Mouse (Mus musculus): ENCODE measurements around the gene Numb. TPM values are rescaled to one million over a fixed set of nuclear protein-coding genes. Genes with fewer than 3 reads are reported as not detected.

The Numb gene
- total and polyA plus RNA-seq, 3 experiments: 8.4 to 14.6 TPM; not detected in 1

- no peaks in the 10 kb centered on the region; a peak in 1 of 4 replicates for H3K4me1 ChIP-seq (ENCODE audit: control insufficient read depth in 1 of 2, insufficient read depth in 2 of 2, low read length in 2 of 2)
- no peak overlapping the region for H3K4me3 ChIP-seq (ENCODE audit: control insufficient read depth in 1 of 2, insufficient read depth in 1 of 2, low read depth in 2 of 2, low read length in 2 of 2)
- DNase-seq (ENCODE audit: low read depth, low spot score): peak; percentile 68
- no peak for TF ChIP-seq TAL1 (IDR thresholded peaks at IDR 0.05; ENCODE audit: low read length)
- TF ChIP-seq USF1 (IDR thresholded peaks at IDR 0.05; ENCODE audit: low read depth, low read length): no peak
- no peak for TF ChIP-seq NELFE (IDR thresholded peaks at IDR 0.05; ENCODE audit: low read depth, low read length)
- TF ChIP-seq RCOR1 (IDR thresholded peaks at IDR 0.05; ENCODE audit: low read depth, low read length): no peak
- TF ChIP-seq TBP (IDR thresholded peaks at IDR 0.05; ENCODE audit: low read depth, low read length): no peak
- no peak for TF ChIP-seq MAFK (IDR thresholded peaks at IDR 0.05; ENCODE audit: borderline replicate concordance, low read depth, low read length)
- peak; percentile 33; the same call in 1 of the 2 replicates for TF ChIP-seq BHLHE40 (IDR thresholded peaks at IDR 0.05; ENCODE audit: borderline replicate concordance, low read depth, low read length)
- no peak for TF ChIP-seq POLR2AphosphoS5 (IDR thresholded peaks at IDR 0.05; ENCODE audit: borderline replicate concordance, low read depth, low read length)
- TF ChIP-seq MAZ (IDR thresholded peaks at IDR 0.05; ENCODE audit: low read depth, low read length): peak; percentile 36; the same call in 1 of the 2 replicates
- peak; percentile 79 for TF ChIP-seq ZC3H11A (IDR thresholded peaks at IDR 0.05; ENCODE audit: low read depth, low read length)
- TF ChIP-seq POLR2AphosphoS2 (IDR thresholded peaks at IDR 0.05; ENCODE audit: low read length): no peak
- TF ChIP-seq CHD2 (IDR thresholded peaks at IDR 0.05; ENCODE audit: low read length): no peak
- TF ChIP-seq CTCF (IDR thresholded peaks at IDR 0.05 in 2 of 3, conservative IDR thresholded peaks at IDR 0.05 in 1 of 3; ENCODE audit: control insufficient read depth in 1 of 3, insufficient read depth in 1 of 3, low read depth in 2 of 3, low read length in 3 of 3, poor library complexity in 1 of 3, severe bottlenecking in 1 of 3): peak; percentile 81 to 82 (median 82)
- TF ChIP-seq RAD21 (IDR thresholded peaks at IDR 0.05; ENCODE audit: low read depth, low read length): peak; percentile 84
- TF ChIP-seq ETS1 (IDR thresholded peaks at IDR 0.05; ENCODE audit: low read depth, low read length): no peak
- no peak for TF ChIP-seq MYC (IDR thresholded peaks at IDR 0.05; ENCODE audit: low read depth, low read length)
- no peak for TF ChIP-seq E2F4 (IDR thresholded peaks at IDR 0.05; ENCODE audit: borderline replicate concordance, low read depth, low read length)
- peak; percentile 75 for TF ChIP-seq SMC3 (IDR thresholded peaks at IDR 0.05; ENCODE audit: low read depth, low read length)
- no peak for TF ChIP-seq MXI1 (IDR thresholded peaks at IDR 0.05; ENCODE audit: low read depth, low read length)
- no peak overlapping the region for H3K9ac ChIP-seq (ENCODE audit: control insufficient read depth, low read depth, low read length, poor library complexity, severe bottlenecking)
- H3K9me3 ChIP-seq (replicated peaks; ENCODE audit: insufficient read depth, low read length): no peaks in the 10 kb centered on the region
- H3K27me3 ChIP-seq (ENCODE audit: control insufficient read depth in 1 of 2, insufficient read depth in 2 of 2, low read length in 2 of 2): no peaks in the 10 kb centered on the region
- no peak overlapping the region for H3K27ac ChIP-seq (ENCODE audit: control insufficient read depth, low read depth, low read length)
- no peaks in the 10 kb centered on the region for H3K36me3 ChIP-seq (ENCODE audit: control insufficient read depth in 1 of 2, insufficient read depth in 2 of 2, low read length in 2 of 2)
- H3K79me2 ChIP-seq (ENCODE audit: control insufficient read depth, insufficient read depth, low read length, poor library complexity): no peaks in the 10 kb centered on the region
Measured at GRCm38 (mm10) chr12:83770418-83771256, 151.1 kb downstream of the Numb start.

DNA sequence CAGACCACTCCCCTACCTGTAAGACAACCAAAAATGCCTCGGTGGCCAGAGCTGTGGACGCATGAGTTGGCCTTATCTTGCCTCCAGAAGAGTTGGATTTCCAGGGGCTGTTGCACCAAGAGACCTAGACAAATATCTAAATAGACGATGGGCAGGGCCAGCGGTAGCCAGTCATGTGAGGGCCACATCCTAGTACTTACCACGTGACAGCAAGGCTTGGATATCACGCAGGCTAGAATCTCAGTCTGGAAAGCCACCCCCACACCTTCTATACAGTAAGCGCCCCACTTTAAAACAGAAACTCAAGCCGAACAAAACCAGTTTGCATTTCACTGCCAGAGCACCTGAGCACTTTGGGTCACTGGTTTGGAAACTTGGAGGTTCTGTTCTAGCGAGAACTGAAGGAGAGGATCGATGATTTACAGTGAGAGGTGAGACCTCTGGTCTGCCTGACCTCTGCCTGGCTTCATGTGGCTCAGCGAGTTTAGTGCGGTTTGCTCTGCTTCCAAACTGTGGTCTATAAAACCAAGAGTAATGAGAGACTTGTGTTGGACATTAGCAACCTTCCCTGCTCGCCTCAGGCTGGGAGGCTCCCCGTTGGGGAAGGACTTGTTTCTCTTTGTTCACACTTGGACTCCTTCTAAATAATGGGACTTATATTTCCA, 153.4 kb downstream of the Numb start:
- no peak overlapping the region for H3K9ac ChIP-seq (ENCODE audit: control insufficient read depth, low read depth, low read length, poor library complexity, severe bottlenecking)
- H3K79me2 ChIP-seq (ENCODE audit: control insufficient read depth, insufficient read depth, low read length, poor library complexity): no peaks in the 10 kb centered on the region
- TF ChIP-seq USF1 (IDR thresholded peaks at IDR 0.05; ENCODE audit: low read depth, low read length) (peak; percentile 73), MEF2A (IDR thresholded peaks at IDR 0.05; ENCODE audit: extremely low read depth, insufficient replicate concordance, low read depth, low read length, poor library complexity, severe bottlenecking) (no peak)
- H3K4me3 ChIP-seq (ENCODE audit: control insufficient read depth in 1 of 2, insufficient read depth in 1 of 2, low read depth in 2 of 2, low read length in 2 of 2): no peak overlapping the region
- no peaks in the 10 kb centered on the region for H3K36me3 ChIP-seq (ENCODE audit: control insufficient read depth in 1 of 2, insufficient read depth in 2 of 2, low read length in 2 of 2)
- H3K4me1 ChIP-seq (ENCODE audit: control insufficient read depth in 1 of 2, insufficient read depth in 2 of 2, low read length in 2 of 2): no peaks in the 10 kb centered on the region; a peak in 1 of 4 replicates
- H3K27me3 ChIP-seq (ENCODE audit: control insufficient read depth in 1 of 2, insufficient read depth in 2 of 2, low read length in 2 of 2): no peaks in the 10 kb centered on the region
- DNase-seq (ENCODE audit: low read depth, low spot score): no peak
- H3K27ac ChIP-seq (ENCODE audit: control insufficient read depth, low read depth, low read length): no peak overlapping the region
- no peaks in the 10 kb centered on the region for H3K9me3 ChIP-seq (replicated peaks; ENCODE audit: insufficient read depth, low read length)

All from MEL (cell line).